Mouse (Mus musculus) CD4-positive, CD25-positive, alpha-beta regulatory T cell, adult 2 months (primary cell): ENCODE measurements around the gene Ptprs.
A peak's percentile ranks its signal among the peaks of the same experiment; 100 is the strongest.
"Not testable (repeated sequence)": the region's sequence is repeated elsewhere in the genome, so short reads cannot be mapped to it uniquely, and the experiment has no call there.

Experiments used
- DNase-seq: peaks from one replicate; pipeline ENCODE4 v3.0.0-alpha.2; 2012; ENCODE audit warnings: low read depth, low spot score

Gene Ptprs

DNA sequence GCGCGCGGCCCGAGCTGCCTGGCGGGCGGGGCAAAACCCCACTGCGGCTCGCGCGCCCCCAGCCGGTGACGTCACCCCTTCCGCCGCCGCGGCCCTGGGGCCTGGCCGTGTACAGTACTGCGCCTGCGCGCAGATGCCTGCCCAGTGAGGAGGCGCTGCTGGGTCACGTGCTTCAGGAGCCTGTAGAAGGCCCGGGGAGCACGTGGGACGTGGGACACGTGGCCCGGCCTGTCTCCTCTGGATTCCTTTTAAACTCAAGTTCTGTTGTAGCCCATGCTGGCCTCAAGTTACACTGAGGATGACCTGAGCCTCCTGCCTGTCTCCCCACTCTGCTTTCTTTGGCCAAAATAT, at the start of gene Ptprs:
Ptprs (minus strand) TSS at position 82 of the 351 bp plus-strand sequence.
- DNase-seq: peak; percentile 95

DNA sequence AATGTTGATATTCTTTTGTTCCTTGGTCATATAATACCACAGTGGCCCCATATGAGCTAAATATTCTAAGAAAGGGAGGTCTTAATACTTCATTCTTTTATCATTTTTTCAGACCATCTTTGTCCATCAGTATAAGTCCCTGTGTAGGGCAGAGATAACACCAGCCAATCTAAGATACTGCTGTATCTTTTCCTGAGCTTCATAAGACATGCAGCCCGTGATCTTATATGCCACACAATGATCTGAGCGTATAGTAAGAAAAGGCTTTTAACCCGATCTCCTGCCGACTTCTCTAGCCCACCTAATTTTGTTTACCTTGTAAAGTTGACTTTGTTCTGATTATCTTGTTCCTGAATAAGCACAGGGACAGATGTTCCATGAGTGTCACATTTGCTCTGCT, 48.7 kb upstream of the Ptprs start:
- no peak for DNase-seq

DNA sequence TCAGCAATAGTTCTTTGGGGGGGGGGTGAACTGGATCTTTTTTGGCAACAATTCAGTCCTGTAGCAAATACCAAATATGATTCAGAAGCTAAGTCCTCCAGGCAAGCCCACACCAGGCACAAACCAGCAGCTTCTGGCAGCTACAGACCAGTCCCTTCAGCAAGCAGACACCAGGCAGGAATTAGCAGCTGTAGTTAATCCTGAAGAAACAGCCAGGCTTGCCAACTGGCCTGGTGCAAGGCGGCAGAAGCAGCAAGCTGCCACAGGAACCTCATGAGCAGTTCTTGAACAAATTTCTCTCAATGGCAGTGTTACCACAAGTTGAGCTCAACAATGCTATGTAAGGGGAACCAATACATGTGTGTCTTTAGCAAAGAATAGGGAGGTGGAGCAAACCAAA, 46.5 kb upstream of the Ptprs start:
- no peak for DNase-seq

DNA sequence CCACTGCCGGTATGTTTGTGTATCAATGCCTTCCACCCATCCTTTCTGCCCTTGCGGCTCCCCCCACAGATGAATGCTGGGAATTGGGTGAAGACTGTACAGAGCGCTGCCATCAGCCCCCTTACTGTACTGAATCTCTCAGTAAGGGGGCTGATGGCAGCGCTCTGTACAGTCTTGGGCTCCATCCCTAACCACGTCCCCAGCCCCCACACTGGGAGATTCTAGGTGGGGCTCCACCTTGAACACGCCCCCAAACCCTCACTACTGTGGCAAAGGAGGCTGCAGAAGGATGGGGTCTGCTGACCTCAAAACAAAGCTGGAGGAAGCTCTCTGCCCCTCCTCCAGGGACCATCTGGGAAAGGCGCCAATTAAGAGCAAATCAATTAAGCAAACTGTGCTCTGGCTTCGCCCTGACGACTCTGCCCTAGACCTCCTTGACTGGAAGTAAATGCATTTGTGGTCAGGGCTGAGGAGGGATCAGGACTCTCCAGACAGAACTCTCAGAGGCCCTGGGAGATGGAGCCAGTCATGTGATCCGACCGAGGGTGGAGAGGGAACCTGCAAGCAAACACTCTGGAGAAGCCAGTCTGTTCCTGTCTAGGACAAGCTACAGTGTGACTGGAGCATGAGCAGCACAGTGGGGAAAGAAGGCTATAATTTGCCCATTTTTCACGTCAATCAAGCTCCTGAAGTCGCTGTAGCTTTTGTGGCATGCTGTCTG, 39.6 kb upstream of the Ptprs start:
- DNase-seq: no peak

DNA sequence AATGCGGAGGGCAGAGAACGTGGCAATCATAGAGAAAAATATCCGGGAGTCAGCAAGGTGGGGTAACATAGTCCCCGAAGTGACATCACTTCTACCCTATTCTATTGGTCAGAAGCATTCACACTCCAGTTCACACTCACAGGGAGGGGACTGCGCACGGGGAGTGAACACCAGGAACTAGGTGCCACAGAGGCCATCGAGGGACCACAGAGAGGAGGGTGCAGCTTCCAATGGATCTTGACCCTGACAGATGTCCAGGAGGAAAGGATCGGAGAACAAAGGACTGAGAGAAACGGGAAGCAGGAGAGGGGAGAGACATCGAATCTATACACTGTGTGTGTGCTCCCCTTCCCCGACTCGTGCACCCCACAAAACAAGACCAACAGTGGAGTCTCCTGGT, 38.6 kb upstream of the Ptprs start:
- DNase-seq: no peak

DNA sequence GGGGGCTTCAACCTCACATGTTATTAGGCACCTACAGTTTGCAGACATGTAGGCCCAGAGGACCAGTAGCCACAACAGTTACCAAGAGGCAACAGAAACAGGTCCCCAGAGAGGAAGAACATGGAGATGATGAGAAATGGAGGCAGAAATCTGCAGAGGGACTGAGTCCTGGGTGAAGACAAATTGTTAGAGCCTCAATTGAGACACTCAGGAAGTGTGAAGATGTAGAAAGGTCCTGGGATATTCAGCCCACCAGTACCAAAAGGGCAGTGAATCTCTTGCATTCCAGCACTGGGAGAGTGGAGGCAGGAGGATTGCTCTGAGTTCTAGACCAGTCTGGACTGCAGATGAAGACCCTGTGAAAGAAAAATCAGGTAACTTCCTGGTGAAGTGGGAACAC, 38.0 kb upstream of the Ptprs start:
- no peak for DNase-seq

DNA sequence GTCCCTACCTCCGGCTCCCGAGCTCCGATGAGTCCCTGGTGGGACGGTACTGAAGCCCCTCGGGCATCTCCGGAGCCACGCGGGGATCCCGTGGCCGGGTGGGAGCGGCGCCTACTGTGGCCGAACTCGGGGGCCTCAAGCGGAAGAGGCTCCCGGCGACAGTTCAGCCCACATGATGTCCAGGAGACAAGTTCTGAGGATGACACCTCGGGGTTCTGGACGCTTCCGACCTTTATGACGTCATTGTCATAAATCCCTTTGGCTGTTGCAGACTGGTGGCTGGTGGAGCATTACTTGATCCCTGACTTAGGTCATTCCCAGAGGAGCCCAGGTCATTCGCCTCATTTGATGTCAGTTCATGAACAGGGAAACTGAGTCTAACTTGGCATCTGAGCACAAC, 36.0 kb upstream of the Ptprs start, which contains the start of gene Znrf4:
Znrf4 (minus strand) TSS at position 122 of the 400 bp plus-strand sequence.
- DNase-seq: no peak

DNA sequence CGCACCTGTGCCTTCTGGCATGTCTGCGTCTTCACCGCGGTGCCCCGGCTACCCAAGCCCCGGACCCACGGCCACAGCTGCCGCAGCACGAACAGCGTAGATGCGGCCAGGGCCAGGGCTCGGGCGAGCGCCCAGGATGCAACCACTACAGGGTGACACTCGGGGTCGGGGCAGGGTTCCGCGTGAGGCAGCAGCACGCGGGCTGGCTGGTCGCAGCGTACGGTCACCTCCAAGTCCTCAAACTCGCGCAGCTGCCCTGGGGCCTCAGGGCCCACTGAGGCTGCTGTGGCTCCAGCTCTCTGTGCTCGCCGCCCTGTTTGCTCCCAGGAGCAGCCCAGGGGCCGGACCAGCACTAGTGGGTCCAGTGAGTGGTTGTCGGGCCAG, 35.4 kb upstream of the Ptprs start:
- DNase-seq: no peak

DNA sequence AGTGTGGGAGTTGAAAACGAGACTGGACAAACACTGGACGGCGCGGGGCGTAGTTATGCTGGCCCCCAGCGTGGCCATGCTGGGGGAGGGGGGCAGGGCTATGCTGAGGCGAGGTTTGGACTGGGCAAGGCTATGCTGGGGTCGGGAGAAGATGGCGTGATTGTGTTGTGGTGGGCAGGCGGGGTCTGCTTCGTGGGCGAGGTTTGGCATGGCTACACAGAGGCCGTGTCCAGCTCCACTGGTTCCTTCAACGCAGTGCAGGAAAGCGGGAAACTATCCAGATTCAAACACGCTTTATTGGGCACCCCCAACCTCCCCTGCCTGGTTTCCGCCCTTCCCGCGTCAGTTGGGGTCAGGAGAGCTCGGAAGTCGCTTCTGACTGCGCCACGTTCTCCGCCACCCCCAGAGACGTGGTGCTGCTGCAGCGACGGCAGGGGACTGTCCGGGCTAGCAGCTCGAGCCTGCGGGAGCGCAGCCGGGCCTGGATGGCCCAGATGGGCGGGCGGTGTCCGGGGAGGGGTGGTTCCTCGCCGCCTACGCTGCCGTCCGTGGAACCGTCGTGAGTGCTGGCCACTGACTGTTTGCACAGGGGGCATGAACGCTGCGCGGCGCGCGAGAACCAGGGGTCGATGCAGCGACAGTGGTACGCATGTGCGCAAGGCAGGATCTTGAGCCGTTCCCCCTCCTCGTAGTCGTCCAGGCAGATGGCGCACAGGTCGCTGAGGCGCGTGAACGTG, 34.9 kb upstream of the Ptprs start:
- no peak for DNase-seq

DNA sequence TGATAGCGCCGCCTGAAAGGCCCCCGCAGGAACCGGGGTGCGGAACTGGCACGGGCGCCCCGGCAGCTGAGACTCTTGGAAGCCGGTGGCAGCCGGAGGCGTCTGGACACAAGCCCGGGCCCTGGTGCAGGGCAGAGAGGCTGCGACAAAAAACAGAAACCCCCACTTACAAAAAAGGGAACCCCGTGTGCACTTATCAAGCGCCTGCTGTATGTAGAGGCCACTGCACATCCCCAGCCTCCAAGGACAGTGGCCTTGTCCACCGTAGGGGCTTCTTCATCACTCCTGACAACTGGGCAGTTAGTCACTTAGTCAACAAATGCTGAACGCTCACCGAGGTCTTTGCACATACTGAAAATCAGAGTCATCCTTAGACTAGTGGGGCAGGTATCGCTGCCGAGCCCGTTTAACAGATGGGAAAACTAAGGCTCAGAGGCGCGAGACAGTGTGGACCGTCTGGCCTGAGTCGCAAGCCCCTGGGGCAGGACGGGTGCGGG, 34.2 kb upstream of the Ptprs start:
- no peak for DNase-seq

DNA sequence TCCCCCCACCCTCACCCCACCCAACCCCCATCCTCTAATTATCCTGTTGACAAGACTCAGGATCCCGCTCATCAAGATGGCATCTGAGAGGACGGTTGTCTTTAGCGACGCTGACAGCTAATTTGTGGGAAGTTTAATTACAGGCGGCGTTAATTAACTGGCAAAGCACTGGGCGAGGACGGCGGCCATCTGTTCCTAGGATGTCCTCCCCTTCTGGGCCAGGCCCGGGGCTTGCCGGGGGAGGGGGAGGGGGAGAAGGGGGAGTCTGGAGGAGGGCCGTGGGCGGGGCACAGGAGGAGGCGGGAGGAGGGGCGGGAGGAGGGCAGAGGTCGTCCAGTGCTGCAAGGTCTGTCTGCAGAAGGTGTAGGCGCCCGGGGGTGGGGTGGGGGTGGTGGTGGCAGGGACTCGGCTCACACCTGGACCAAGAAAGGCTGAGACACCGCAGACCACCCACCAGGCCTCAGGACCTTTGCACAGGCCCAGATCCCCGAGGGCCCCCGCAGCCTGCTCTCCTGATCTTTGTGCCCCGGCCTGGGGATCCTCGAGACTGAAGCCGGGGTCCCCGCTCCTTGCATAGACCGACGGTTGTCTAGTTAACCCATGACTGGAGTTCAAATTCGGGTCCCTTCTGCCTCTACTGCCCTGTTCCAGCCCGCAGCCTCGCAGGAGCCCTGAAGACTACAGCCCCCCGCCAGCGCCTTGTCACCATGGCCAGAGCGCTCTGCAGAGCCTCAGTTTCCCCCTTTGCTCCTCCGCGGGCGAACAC, 33.6 kb upstream of the Ptprs start:
- no peak for DNase-seq

DNA sequence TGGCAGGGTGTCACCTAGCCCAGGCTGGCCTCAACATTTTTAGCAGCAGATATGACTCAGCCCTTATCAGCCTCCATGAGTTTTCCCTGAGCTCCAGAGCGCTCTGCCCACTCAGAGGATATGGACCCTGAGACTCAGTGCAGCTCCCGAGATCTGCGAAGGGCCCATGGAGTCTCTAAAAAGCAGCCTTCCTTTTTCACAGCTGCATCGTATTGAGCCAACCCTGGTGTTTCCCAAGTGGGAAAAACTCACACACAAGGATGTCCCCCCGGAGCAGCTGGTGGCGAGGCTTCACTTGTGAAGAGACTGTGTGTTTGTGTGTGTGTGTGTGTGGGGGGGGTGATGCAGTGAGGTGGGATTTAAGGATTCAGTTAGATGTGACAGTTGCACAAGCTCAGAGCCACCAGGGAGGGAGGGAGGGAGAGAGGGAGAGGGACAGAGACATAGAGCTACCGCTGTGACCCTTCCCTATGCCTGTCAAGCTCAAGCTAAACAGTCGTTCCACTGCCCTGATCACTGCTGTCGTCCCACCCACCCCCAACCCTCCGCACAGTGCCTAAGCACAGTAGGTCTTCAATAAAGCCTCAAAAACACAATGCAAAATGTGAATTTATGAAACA, 32.8 kb upstream of the Ptprs start:
- no peak for DNase-seq

DNA sequence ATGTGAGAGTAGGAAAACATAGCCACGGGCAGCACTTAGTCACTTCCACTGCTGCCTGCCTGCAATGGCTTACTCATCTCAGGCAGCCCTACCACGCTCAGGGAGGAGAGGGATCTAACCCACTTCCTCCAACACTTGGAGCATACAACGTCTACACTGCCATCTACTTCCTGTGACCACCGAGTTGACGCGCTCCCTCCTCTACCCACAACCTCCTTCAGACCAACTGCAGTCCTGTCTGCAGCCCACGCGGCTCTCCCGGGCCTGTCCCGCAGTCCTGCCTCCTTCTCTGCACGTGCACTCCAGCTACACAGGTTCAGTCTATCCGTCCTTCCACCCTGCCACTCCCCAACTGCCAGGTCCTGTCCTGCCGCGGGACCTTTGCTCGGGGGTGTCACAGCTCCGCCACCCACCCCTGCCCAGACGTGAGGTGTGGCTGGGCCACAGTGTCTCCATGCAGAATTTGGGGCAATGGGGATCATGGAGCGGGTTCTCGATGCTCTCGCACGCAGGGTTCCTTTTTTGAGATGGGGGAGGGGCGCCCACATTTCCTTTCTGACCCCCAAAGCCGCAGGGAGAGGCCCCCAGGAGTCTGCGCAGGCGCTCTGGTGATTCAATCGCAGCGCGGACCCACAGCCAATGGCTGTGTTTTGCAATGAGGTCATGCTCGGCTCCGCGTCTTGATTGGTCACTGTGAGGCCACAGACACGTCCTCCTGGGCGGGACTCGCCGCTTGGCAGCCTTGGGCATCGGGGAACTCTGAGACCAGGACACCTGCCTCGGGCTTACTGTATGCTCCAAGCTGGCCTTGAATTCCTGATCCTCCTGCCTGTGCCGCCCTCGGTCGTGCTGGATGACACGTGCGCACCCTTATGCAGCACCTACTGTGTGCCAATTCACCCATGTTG, 31.1 kb upstream of the Ptprs start:
- DNase-seq: peak; percentile 96

DNA sequence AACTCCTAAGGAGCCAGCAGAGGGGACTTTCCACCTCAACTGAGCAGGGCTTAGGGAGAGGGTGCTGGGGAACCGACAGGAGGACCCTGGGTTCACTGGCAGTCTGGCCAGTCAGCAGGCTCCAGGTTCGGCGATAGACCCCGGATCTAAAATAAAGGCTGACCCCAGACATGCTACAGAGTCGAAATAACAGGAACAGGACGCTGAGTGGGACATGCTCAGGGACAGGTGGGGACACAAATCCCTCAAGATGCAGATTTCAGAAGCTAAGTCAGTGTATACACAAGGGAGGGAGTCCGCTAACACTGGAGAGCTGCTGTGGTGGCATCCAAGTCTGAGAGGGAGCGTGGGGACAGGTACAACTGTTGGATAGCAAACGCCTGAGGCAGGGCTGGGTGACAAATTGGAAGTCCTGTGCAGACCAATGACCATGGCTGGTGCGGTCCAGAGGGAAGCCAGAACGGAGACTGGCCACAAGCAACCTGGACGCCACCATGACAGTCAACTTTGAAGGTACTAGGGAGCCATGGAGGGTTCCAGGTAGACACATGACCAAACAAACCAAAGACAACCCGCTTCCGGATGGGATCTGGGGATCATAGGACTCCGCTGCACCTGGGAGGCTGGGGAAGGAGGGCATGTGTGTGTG, 30.3 kb upstream of the Ptprs start:
- no peak for DNase-seq

DNA sequence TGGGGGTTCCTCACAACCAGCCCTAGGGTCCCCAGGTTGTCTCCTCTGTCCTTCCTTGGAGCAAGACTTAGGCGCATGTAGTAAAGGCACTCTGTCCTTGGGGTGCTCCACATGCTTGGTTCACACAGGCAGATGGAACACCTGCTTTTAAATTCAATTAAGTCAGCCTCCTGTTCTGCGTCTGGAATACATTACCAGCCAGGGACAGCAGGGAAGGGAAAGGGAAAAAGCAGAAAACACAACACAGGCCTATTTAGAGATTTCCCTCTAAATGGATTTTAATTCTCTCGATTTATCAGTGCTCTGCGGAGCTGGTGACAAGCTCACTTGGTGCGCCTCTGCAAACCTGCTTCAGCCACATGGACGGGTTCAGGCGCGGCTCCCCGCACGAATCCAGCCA, 29.1 kb upstream of the Ptprs start:
- DNase-seq: no peak

DNA sequence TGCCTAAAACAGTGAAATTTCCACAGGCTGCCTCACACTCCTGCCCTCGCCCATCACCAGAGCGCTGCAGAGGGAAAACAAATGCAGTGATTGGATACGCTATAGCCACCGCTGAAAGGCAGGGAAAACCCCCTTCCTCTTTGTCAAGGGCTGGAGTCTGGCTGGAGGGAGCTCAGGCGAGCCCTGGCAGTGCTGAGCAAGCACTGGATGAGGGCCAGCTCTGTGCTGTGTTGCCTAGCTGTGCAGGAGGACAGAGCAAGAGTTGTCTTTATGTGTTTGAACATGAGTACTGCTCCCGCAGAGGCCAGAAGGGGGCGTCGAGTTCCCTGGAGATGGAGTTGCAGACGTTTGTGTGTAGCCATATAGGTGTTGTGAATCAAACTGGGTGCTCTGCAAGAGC, 26.2 kb upstream of the Ptprs start:
- peak; percentile 38 for DNase-seq

DNA sequence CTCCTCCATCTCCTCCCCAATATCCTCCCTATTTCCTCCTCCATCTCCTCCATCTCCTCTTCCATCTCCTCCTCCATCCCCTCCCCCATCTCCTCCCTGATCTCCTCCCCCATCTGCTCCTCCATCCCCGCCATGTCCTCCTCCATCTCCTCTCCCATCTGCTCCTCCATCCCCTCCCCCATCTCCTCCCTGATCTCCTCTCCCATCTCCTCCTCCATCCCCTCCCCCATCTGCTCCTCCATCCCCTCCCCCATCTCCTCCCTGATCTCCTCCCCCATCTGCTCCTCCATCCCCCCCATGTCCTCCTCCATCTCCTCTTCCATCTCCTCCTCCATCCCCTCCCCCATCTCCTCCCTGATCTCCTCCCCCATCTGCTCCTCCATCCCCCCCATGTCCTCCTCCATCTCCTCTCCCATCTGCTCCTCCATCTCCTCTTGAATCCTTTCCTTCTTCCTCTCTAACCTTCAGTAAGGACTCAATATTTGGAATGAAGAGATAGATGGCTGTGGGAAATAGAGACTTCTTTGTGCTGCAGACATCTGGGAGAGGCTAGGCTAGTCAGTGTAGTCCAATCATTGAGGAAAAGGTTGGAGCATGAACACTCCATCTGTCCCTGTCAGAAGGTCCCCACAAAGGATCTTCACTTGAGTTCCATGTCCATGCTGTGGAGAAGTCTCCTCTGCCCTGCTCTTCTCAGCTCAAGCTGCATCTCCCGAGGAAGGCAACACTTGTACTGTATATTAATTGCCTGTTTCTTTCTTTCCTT, 25.5 kb upstream of the Ptprs start:
- DNase-seq: not testable (repeated sequence)

DNA sequence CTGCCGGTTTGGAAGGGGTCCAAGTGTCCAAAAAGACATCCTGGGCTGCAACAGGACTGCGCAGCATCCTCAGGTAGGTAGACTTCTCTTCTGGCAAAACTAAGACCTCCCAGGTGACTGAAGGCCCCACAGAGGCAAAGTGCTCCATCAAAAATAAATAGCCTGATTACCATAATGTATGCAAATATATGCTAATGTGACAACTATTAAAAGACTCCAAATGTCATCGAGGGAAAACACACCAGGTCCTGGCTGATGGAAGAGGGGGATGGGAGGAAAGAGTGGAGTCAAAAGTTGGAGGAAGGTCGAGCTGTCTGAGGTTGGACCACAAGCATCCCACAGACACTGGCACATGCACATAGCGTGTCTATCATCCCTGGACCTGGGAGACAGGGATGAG, 22.9 kb upstream of the Ptprs start:
- no peak for DNase-seq

DNA sequence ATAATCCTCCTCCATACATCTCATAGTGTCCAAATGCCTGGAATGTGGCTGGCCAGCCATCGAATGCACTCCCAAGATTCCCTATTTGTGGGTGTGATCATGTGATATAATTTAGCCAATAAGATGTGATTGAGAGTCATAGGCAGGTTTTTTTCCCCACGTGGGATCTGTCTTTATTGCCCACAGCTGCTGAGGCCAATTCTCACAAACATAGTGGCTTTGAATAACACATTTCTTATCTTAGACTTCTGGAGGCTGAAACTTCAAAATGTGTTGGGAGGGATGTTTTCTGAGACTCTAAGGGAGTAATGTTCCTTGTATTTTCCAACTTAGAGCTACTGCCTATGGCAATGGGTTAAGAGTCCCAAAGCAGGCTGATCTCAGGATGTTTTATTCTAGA, 18.2 kb upstream of the Ptprs start:
- DNase-seq: no peak

DNA sequence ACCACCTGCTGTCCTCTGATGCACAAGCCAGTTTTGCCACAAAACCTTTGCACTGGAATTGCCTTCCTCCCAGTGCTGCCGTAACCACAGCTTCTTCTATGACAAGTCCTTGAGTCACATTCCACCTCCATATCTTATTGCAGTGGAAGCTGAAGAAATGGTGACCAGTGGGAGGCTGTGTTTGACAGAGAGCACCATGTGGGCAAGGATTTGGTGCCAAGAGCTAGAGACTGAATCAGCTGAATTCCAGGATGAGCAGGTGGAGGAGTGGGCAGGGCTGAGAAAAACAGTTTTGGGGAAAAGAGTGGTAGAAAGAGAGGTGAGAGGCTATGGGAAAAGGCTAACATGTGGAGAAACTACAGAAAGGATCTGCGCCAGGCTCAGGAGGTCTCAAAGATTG, 17.6 kb upstream of the Ptprs start:
- no peak for DNase-seq
